Mouse (Mus musculus) forebrain, embryonic 14.5 days (tissue): ENCODE results near the gene Aldh1b1. TPM values are rescaled to one million over a fixed set of nuclear protein-coding genes. Genes with fewer than 3 reads are reported as not detected.

Experiments used
- ATAC-seq: fragments of 200-750 bp; cut with Nextera tagmentation; 2 replicates; pipeline ENCODE4 v1.8.0; 2017; ENCODE audit warnings: mild to moderate bottlenecking, moderate library complexity
- DNase-seq: peaks from one replicate; pipeline ENCODE4 v3.0.0-alpha.2; 2015; ENCODE audit warnings: low spot score
- H3K27ac ChIP-seq: fragments of 300-500 bp; sonication (generic); 2 replicates; pipeline ENCODE4 v1.5.1; 2014; ENCODE audit warnings: low read depth, mild to moderate bottlenecking, control low read depth, low read length, moderate library complexity
- H3K27me3 ChIP-seq: fragments of 300-500 bp; sonication (generic); replicated peaks from 2 replicates; pipeline ENCODE4 v1.6.1; 2014; ENCODE audit warnings: low read length, control low read depth, mixed read lengths; ENCODE audit not compliant: control insufficient read depth, insufficient read depth
- H3K36me3 ChIP-seq: fragments of 300-500 bp; sonication (generic); 2 replicates; pipeline ENCODE4 v1.6.1; 2014; ENCODE audit warnings: low read length, control low read depth; ENCODE audit not compliant: control insufficient read depth, insufficient read depth
- H3K4me1 ChIP-seq: fragments of 300-500 bp; sonication (generic); 2 replicates; pipeline ENCODE4 v1.6.1; 2014; ENCODE audit warnings: antibody characterized with exemption, low read length, control low read depth; ENCODE audit not compliant: control insufficient read depth, insufficient read depth
- H3K4me2 ChIP-seq: fragments of 300-500 bp; sonication (generic); 2 replicates; pipeline ENCODE4 v1.6.1; 2014; ENCODE audit warnings: mild to moderate bottlenecking, control low read depth, low read length
- H3K4me3 ChIP-seq: fragments of 300-500 bp; sonication (generic); 2 replicates; pipeline ENCODE4 v1.5.1; 2014; ENCODE audit warnings: low read depth, low read length, control low read depth
- H3K9ac ChIP-seq: fragments of 300-500 bp; sonication (generic); 2 replicates; pipeline ENCODE4 v1.6.1; 2014; ENCODE audit warnings: mild to moderate bottlenecking, low read length, control low read depth, moderate library complexity
- H3K9me3 ChIP-seq: fragments of 300-500 bp; sonication (generic); replicated peaks from 2 replicates; pipeline ENCODE4 v1.6.1; 2016; ENCODE audit warnings: low read length, control low read depth, mixed read lengths; ENCODE audit not compliant: control insufficient read depth
- WGBS: fragments of 180-500 bp; shearing (Covaris S2); extraction: QIAGEN DNeasy Blood & Tissue Kit; methylation state at CpG from one replicate; pipeline ENCODE4 v1.1.7; 2014; 5-methylcytosine and 5-hydroxymethylcytosine counted together
- polyA plus RNA-seq: library from polyadenylated mRNA; unstranded; fragments of >200 nt; fragmentation: Nextera tagmentation; extraction: Ambion mirVana; gene quantifications from 2 replicates; pipeline ENCODE4 v1.2.1, GENCODE M21; 2014

Gene Aldh1b1
- 14.0 and 16.4 TPM in 2 replicates for polyA plus RNA-seq

DNA sequence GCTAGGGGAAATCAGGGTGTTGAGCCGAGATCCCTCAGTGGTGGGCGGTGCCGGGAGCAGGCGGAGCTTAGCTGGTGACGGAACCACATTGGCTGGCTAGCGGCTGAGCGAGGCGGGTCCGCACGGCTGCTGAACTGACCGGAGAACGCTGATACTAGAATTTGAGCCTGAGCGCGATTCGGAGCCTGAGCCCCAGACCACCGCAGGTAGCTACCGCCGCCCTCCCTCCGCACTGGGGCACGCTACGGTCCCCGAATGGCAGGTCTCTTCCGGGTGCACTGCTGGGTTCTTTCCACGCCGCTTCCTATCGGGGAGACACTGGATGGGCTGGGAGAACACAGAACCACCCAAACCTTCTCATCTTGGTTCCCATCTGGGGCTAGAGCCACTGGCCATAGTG is at the start of gene Aldh1b1:
Gene Aldh1b1, plus strand, starts transcription at position 59 of the 400 bp plus-strand sequence.
- H3K4me2 ChIP-seq: peak within 1 kb of the TSS; percentile 77
- peak within 1 kb of the TSS; percentile 42 for H3K4me3 ChIP-seq
- no peaks in the 10 kb centered on the region for H3K9me3 ChIP-seq
- WGBS: under 1% methylated on average over 26 of the region's 26 CpGs
- H3K27ac ChIP-seq: peak within 1 kb of the TSS; percentile 54; the same call in 1 of the 2 replicates
- DNase-seq (peak; percentile 88), ATAC-seq (peak; percentile 88)
- peaks cover 13% of the 10 kb centered on the region for H3K36me3 ChIP-seq
- H3K9ac ChIP-seq: peak within 1 kb of the TSS; percentile 69
- peaks cover 12% of the 10 kb centered on the region for H3K4me1 ChIP-seq
- no peaks in the 10 kb centered on the region for H3K27me3 ChIP-seq

DNA sequence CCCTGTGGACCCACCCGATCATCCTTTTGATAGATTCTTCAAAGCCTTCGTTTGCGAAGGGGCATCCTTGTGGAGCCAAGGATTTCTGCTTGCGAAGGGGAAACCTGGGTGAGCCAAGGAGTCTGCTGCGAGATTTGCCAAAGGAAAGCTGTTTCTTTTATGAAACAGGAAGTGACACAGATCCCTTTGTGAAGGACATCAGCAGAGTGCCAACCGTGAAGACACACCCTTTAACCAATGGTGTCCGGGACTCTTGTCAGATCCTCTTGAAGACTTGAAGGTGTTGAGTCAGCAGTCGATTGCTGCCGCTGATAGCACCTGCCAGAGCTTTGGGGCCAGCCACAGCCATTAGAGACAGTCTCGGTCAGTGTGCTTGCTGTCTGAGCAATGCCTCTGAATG is 49.4 kb upstream of the Aldh1b1 start:
- H3K4me2 ChIP-seq: no peak overlapping the region
- no peak overlapping the region for H3K9ac ChIP-seq
- no peaks in the 10 kb centered on the region for H3K27me3 ChIP-seq
- no peak for DNase-seq
- peaks cover 16% of the 10 kb centered on the region for H3K4me1 ChIP-seq
- no peaks in the 10 kb centered on the region for H3K9me3 ChIP-seq
- ATAC-seq: no peak
- no peak overlapping the region for H3K4me3 ChIP-seq
- 90% methylated on average over 10 of the region's 10 CpGs for WGBS
- no peaks in the 10 kb centered on the region for H3K36me3 ChIP-seq
- H3K27ac ChIP-seq: no peak overlapping the region

- no peak overlapping the region for H3K4me3 ChIP-seq
- WGBS: 89% methylated on average over 6 of the region's 6 CpGs
- no peak overlapping the region for H3K4me2 ChIP-seq
- no peaks in the 10 kb centered on the region for H3K27me3 ChIP-seq
- no peaks in the 10 kb centered on the region for H3K9me3 ChIP-seq
- H3K4me1 ChIP-seq: peaks cover 26% of the 10 kb centered on the region
- no peak for ATAC-seq
- DNase-seq: no peak
- no peak overlapping the region for H3K27ac ChIP-seq
- no peaks in the 10 kb centered on the region for H3K36me3 ChIP-seq
- H3K9ac ChIP-seq: no peak overlapping the region
Observed at GRCm38 (mm10) chr4:45750477-45750876, 48.3 kb upstream of the Aldh1b1 start.

GRCm38 (mm10) chr4:45753211-45753809 is 45.5 kb upstream of the Aldh1b1 start:
- DNase-seq: peak; percentile 76
- peak overlapping the region; percentile 95 for H3K27ac ChIP-seq
- no peaks in the 10 kb centered on the region for H3K27me3 ChIP-seq
- H3K4me3 ChIP-seq: no peak overlapping the region
- no peak overlapping the region for H3K9ac ChIP-seq
- peaks cover 38% of the 10 kb centered on the region for H3K4me1 ChIP-seq
- peak; percentile 58; the same call in 1 of the 2 replicates for ATAC-seq
- H3K4me2 ChIP-seq: no peak overlapping the region
- H3K9me3 ChIP-seq: no peaks in the 10 kb centered on the region
- H3K36me3 ChIP-seq: no peaks in the 10 kb centered on the region
- 45% methylated on average over 6 of the region's 6 CpGs for WGBS

- Histone ChIP-seq H3K9me3 (no peaks in the 10 kb centered on the region), H3K4me3 (no peak overlapping the region), H3K27ac (peak overlapping the region; percentile 95), H3K36me3 (no peaks in the 10 kb centered on the region), H3K4me1 (peaks cover 43% of the 10 kb centered on the region), H3K27me3 (no peaks in the 10 kb centered on the region), H3K9ac (no peak overlapping the region), H3K4me2 (no peak overlapping the region)
- WGBS: 66% methylated on average over 4 of the region's 4 CpGs
- ATAC-seq (peak; percentile 11; the same call in 1 of the 2 replicates), DNase-seq (peak; percentile 50)
Observed at GRCm38 (mm10) chr4:45754171-45754570, 44.7 kb upstream of the Aldh1b1 start.

DNA sequence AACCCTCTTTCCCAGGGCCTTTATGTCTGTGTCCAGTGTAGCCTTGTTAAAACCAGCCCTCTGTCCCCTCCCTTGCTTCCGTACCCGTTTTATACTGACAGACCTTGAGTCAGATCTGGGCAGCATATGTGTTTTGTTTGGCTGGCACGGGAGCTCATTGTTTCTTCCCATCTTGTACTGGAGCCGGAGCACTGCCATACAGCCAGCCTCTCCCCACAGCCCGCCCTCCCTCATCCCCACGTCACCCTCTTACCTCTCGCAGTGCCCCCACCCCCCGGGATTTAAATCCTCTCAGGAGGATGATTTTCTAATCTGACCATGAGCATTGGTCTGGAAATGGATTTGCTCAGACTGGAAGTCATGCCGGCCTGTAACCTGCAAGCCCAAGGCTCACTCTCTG is 43.7 kb upstream of the Aldh1b1 start:
- Histone ChIP-seq H3K27ac (peak overlapping the region; percentile 95), H3K36me3 (no peaks in the 10 kb centered on the region), H3K9me3 (no peaks in the 10 kb centered on the region), H3K9ac (peak overlapping the region; percentile 50), H3K4me3 (no peak overlapping the region), H3K4me1 (peaks cover 43% of the 10 kb centered on the region), H3K4me2 (peak overlapping the region; percentile 39), H3K27me3 (no peaks in the 10 kb centered on the region)
- ATAC-seq (peak; percentile 56), DNase-seq (peak; percentile 72)
- 39% methylated on average over 9 of the region's 9 CpGs for WGBS

- DNase-seq: peak; percentile 87
- Histone ChIP-seq H3K36me3 (no peaks in the 10 kb centered on the region), H3K9me3 (no peaks in the 10 kb centered on the region), H3K4me2 (peak overlapping the region; percentile 39), H3K27me3 (no peaks in the 10 kb centered on the region), H3K4me1 (peaks cover 43% of the 10 kb centered on the region), H3K27ac (peak overlapping the region; percentile 95), H3K9ac (peak overlapping the region; percentile 50), H3K4me3 (no peak overlapping the region)
- WGBS: 54% methylated on average over 17 of the region's 17 CpGs
- peak; percentile 65 for ATAC-seq
Observed at GRCm38 (mm10) chr4:45755881-45756280, 42.9 kb upstream of the Aldh1b1 start.

- Histone ChIP-seq H3K27me3 (no peaks in the 10 kb centered on the region), H3K9ac (no peak overlapping the region), H3K4me1 (peaks cover 47% of the 10 kb centered on the region), H3K4me3 (no peak overlapping the region), H3K9me3 (no peaks in the 10 kb centered on the region), H3K4me2 (no peak overlapping the region), H3K36me3 (no peaks in the 10 kb centered on the region), H3K27ac (no peak overlapping the region)
- DNase-seq (no peak), ATAC-seq (no peak)
- 43% methylated on average over 5 of the region's 5 CpGs for WGBS
Observed at GRCm38 (mm10) chr4:45757941-45758340, 40.9 kb upstream of the Aldh1b1 start.

DNA sequence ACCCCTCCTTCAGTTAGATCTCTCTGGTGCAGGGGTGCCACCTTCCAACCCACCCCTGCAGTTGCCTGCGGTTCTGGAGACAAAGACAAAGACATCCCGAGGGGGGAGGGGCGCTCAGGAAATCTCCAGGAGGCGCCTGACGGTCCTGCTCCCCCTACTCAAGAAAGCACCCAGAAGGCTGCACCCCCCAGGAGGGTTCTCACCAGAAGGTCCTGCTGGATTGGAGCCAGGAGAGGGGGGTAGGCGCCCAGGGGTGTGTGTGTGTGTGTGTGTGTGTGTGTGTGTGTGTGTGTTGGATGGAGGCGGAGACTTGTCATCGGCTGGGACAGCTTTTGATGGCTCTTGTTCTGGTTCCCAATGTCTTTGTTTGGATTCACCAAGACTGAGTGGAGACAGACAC is 39.4 kb upstream of the Aldh1b1 start:
- DNase-seq: peak; percentile 81
- ATAC-seq: peak; percentile 15
- Histone ChIP-seq H3K27ac (peak overlapping the region; percentile 56), H3K9ac (no peak overlapping the region), H3K4me2 (no peak overlapping the region), H3K9me3 (no peaks in the 10 kb centered on the region), H3K4me1 (peaks cover 50% of the 10 kb centered on the region), H3K36me3 (no peaks in the 10 kb centered on the region), H3K4me3 (no peak overlapping the region), H3K27me3 (no peaks in the 10 kb centered on the region)
- 46% methylated on average over 8 of the region's 8 CpGs for WGBS
